Mouse (Mus musculus) MEL (cell line): Measurements from ENCODE around the gene Stk32b. TPM values are rescaled to one million over a fixed set of nuclear protein-coding genes. Genes with fewer than 3 reads are reported as not detected.

Experiments used
- DNase-seq: peaks from one replicate; pipeline ENCODE4 v3.0.0; 2011; ENCODE audit warnings: low read depth, low spot score
- H3K27ac ChIP-seq: 2 replicates; pipeline ENCODE4 v1.5.1; 2012; ENCODE audit warnings: low read depth, mild to moderate bottlenecking, control low read depth, low read length, moderate library complexity; ENCODE audit not compliant: control insufficient read depth
- H3K27me3 ChIP-seq, 2 experiments: fragments of 150-350 bp in 1 of 2; sonication (generic) in 1 of 2; 2 replicates each; pipeline ENCODE4 v1.6.1; 2012; ENCODE audit warnings: low read length in 2 of 2, mild to moderate bottlenecking in 2 of 2, improper control_type of control experiment in 1 of 2, moderate library complexity in 1 of 2; ENCODE audit not compliant: insufficient read depth in 2 of 2, control insufficient read depth in 1 of 2
- H3K36me3 ChIP-seq, 2 experiments: 2 replicates each; pipeline ENCODE4 v1.6.1; 2012 to 2014; ENCODE audit warnings: low read length in 2 of 2, improper control_type of control experiment in 1 of 2, inconsistent platforms in 1 of 2, mild to moderate bottlenecking in 1 of 2; ENCODE audit not compliant: insufficient read depth in 2 of 2, control insufficient read depth in 1 of 2
- H3K4me1 ChIP-seq, 2 experiments: fragments of 150-350 bp in 1 of 2; sonication (generic) in 1 of 2; 2 replicates each; pipeline ENCODE4 v1.6.1; 2012; ENCODE audit warnings: low read length in 2 of 2, improper control_type of control experiment in 1 of 2, mild to moderate bottlenecking in 1 of 2; ENCODE audit not compliant: insufficient read depth in 2 of 2, control insufficient read depth in 1 of 2
- H3K4me3 ChIP-seq, 2 experiments: fragments of 150-350 bp in 1 of 2; sonication (generic) in 1 of 2; 2 replicates each; pipeline ENCODE4 v1.5.1; 2012; ENCODE audit warnings: low read depth in 2 of 2, low read length in 2 of 2, mild to moderate bottlenecking in 2 of 2, moderate library complexity in 2 of 2, control low read depth in 1 of 2, improper control_type of control experiment in 1 of 2; ENCODE audit not compliant: control insufficient read depth in 1 of 2, insufficient read depth in 1 of 2
- H3K79me2 ChIP-seq: 2 replicates; pipeline ENCODE4 v1.6.1; 2012; ENCODE audit warnings: mild to moderate bottlenecking, low read length, moderate library complexity; ENCODE audit not compliant: control insufficient read depth, poor library complexity, insufficient read depth
- H3K9ac ChIP-seq: 2 replicates; pipeline ENCODE4 v1.6.1; 2012; ENCODE audit warnings: low read depth, mild to moderate bottlenecking, control low read depth, low read length, moderate library complexity; ENCODE audit not compliant: control insufficient read depth, poor library complexity, severe bottlenecking
- H3K9me3 ChIP-seq: fragments of 150-350 bp; sonication (generic); replicated peaks from 2 replicates; pipeline ENCODE4 v1.6.1; 2012; ENCODE audit warnings: mild to moderate bottlenecking, low read length, improper control_type of control experiment, moderate library complexity; ENCODE audit not compliant: insufficient read depth
- CTCF ChIP-seq, 3 experiments: IDR thresholded peaks in 2 of 3; conservative IDR thresholded peaks in 1 of 3; 2 replicates each; pipeline ENCODE4 v1.5.1; 2011 to 2012; ENCODE audit warnings: low read length in 3 of 3, low read depth in 2 of 3, mild to moderate bottlenecking in 2 of 3, improper control_type of control experiment in 1 of 3, inconsistent platforms in 1 of 3, mixed read lengths in 1 of 3, moderate library complexity in 1 of 3; ENCODE audit not compliant: control insufficient read depth in 1 of 3, insufficient read depth in 1 of 3, poor library complexity in 1 of 3, severe bottlenecking in 1 of 3
- ELF1 ChIP-seq: IDR thresholded peaks from 2 replicates; pipeline ENCODE4 v1.6.1; 2014; ENCODE audit warnings: low read depth, mild to moderate bottlenecking, inconsistent platforms, low read length, improper control_type of control experiment, moderate library complexity
- ETS1 ChIP-seq: IDR thresholded peaks from 2 replicates; pipeline ENCODE4 v1.6.1; 2012; ENCODE audit warnings: low read depth, mild to moderate bottlenecking, inconsistent platforms, low read length, improper control_type of control experiment, moderate library complexity
- GABPA ChIP-seq: IDR thresholded peaks from 2 replicates; pipeline ENCODE4 v1.6.1; 2012; ENCODE audit warnings: low read depth, mild to moderate bottlenecking, inconsistent platforms, low read length, improper control_type of control experiment, moderate library complexity
- GATA1 ChIP-seq: IDR thresholded peaks from 2 replicates; pipeline ENCODE4 v1.6.1; 2011; ENCODE audit warnings: low read depth, low read length, improper control_type of control experiment
- HCFC1 ChIP-seq: IDR thresholded peaks from 2 replicates; pipeline ENCODE4 v1.6.1; 2012; ENCODE audit warnings: low read depth, mild to moderate bottlenecking, inconsistent platforms, low read length, improper control_type of control experiment, moderate library complexity
- MAFK ChIP-seq: IDR thresholded peaks from 2 replicates; pipeline ENCODE4 v1.6.1; 2011; ENCODE audit warnings: low read depth, mild to moderate bottlenecking, low read length, improper control_type of control experiment, borderline replicate concordance
- MXI1 ChIP-seq: IDR thresholded peaks from 2 replicates; pipeline ENCODE4 v1.6.1; 2011; ENCODE audit warnings: mild to moderate bottlenecking, low read depth, low read length, improper control_type of control experiment
- RCOR1 ChIP-seq: IDR thresholded peaks from 2 replicates; pipeline ENCODE4 v1.6.1; 2012; ENCODE audit warnings: low read depth, mild to moderate bottlenecking, inconsistent platforms, low read length, improper control_type of control experiment
- TBP ChIP-seq: IDR thresholded peaks from 2 replicates; pipeline ENCODE4 v1.8.0; 2011; ENCODE audit warnings: low read depth, low read length, improper control_type of control experiment
- TCF12 ChIP-seq: IDR thresholded peaks from 2 replicates; pipeline ENCODE4 v1.6.1; 2014; ENCODE audit warnings: low read depth, mild to moderate bottlenecking, inconsistent platforms, low read length, improper control_type of control experiment, moderate library complexity
- USF1 ChIP-seq: IDR thresholded peaks from 2 replicates; pipeline ENCODE4 v1.6.1; 2014; ENCODE audit warnings: low read depth, mild to moderate bottlenecking, inconsistent platforms, low read length, improper control_type of control experiment, moderate library complexity
- ZC3H11A ChIP-seq: IDR thresholded peaks from 2 replicates; pipeline ENCODE4 v1.6.1; 2012; ENCODE audit warnings: low read depth, mild to moderate bottlenecking, inconsistent platforms, low read length, improper control_type of control experiment
- polyA plus RNA-seq, 2 experiments: library from polyadenylated mRNA; stranded (reverse) in 1 of 2; unstranded in 1 of 2; fragments of >175 nt in 1 of 2; fragments of >200 nt in 1 of 2; gene quantifications; 2 replicates each; pipeline versions ENCODE4 v1.2.1 to v1.2.4; 2012; ENCODE audit warnings: low replicate concordance in 2 of 2, low read depth in 1 of 2; ENCODE audit not compliant: insufficient read length in 2 of 2, insufficient read depth in 1 of 2, missing spikeins in 1 of 2
- total RNA-seq: library from RNA; depleted of rRNA; stranded (reverse); fragments of 300-350 nt; gene quantifications from 2 replicates; pipeline ENCODE4 v1.2.3, GENCODE M21; 2012

The Stk32b gene
- total and polyA plus RNA-seq, 3 experiments: not detected

GRCm38 (mm10) chr5:37551649-37552048 is 165.3 kb downstream of the Stk32b start (continued):
- TF ChIP-seq HCFC1: no peak

- H3K27ac ChIP-seq: no peak overlapping the region
- no peaks in the 10 kb centered on the region for H3K36me3 ChIP-seq
- H3K4me3 ChIP-seq: no peak overlapping the region
- no peaks in the 10 kb centered on the region for H3K4me1 ChIP-seq
- H3K9me3 ChIP-seq: no peaks in the 10 kb centered on the region
- no peaks in the 10 kb centered on the region for H3K79me2 ChIP-seq
- no peak for DNase-seq
- no peak for TF ChIP-seq MXI1
- TF ChIP-seq HCFC1: no peak
- TF ChIP-seq ZC3H11A: no peak
- no peak for TF ChIP-seq GABPA
- no peak for TF ChIP-seq ELF1
- TF ChIP-seq TBP: no peak
- TF ChIP-seq MAFK: no peak
- no peaks in the 10 kb centered on the region for H3K27me3 ChIP-seq
- H3K9ac ChIP-seq: no peak overlapping the region
These were observed 181.2 kb downstream of the Stk32b start for GRCm38 (mm10) chr5:37535726-37536293.

GRCm38 (mm10) chr5:37535227-37535626 is 181.7 kb downstream of the Stk32b start:
- DNase-seq: no peak
- no peaks in the 10 kb centered on the region for H3K4me1 ChIP-seq
- H3K9ac ChIP-seq: no peak overlapping the region
- no peaks in the 10 kb centered on the region for H3K79me2 ChIP-seq
- H3K27me3 ChIP-seq: no peaks in the 10 kb centered on the region
- no peak overlapping the region for H3K27ac ChIP-seq
- no peaks in the 10 kb centered on the region for H3K36me3 ChIP-seq
- no peaks in the 10 kb centered on the region for H3K9me3 ChIP-seq
- TF ChIP-seq GATA1: no peak
- no peak for TF ChIP-seq TBP
- TF ChIP-seq USF1: no peak
- no peak for TF ChIP-seq ZC3H11A
- no peak for TF ChIP-seq RCOR1
- TF ChIP-seq ETS1: no peak
- TF ChIP-seq CTCF (IDR thresholded peaks at IDR 0.05 in 2 of 3, conservative IDR thresholded peaks at IDR 0.05 in 1 of 3; ENCODE audit: control insufficient read depth in 1 of 3, insufficient read depth in 1 of 3, low read depth in 2 of 3, low read length in 3 of 3, poor library complexity in 1 of 3, severe bottlenecking in 1 of 3): no peak
- no peak for TF ChIP-seq TCF12
- H3K4me3 ChIP-seq: no peak overlapping the region
